Mouse (Mus musculus) brain, embryonic 14.5 days (tissue): Measurements from ENCODE around the gene Siglec1.

Experiments
- CTCF ChIP-seq: fragments of 200-500 bp; IDR thresholded peaks from 2 replicates; pipeline ENCODE4 v1.5.1; 2012; ENCODE audit warnings: inconsistent platforms, mild to moderate bottlenecking, moderate library complexity, borderline replicate concordance; ENCODE audit not compliant: insufficient read depth, insufficient read length; ENCODE audit errors: extremely low read depth
- POLR2A ChIP-seq: fragments of 200-500 bp; IDR thresholded peaks from 2 replicates; pipeline ENCODE4 v1.6.1; 2012; ENCODE audit warnings: mild to moderate bottlenecking, inconsistent platforms, borderline replicate concordance; ENCODE audit not compliant: poor library complexity, insufficient read depth, insufficient read length, severe bottlenecking; ENCODE audit errors: extremely low read depth

GRCm38 (mm10) chr2:131046025-131046424 lies 40.5 kb downstream of the Siglec1 start:
- TF ChIP-seq CTCF: no peak
- no peak for TF ChIP-seq POLR2A
